Mouse (Mus musculus): ENCODE measurements around the gene Gm17581.
"Not testable (repeated sequence)": the region's sequence is repeated elsewhere in the genome, so short reads cannot be mapped to it uniquely, and the experiment has no call there.

Gm17581 gene

GRCm38 (mm10) chr2:155737803-155738202, 2.1 kb upstream of the Gm17581 start:
- DNase-seq (ENCODE audit: low spot score), result no peak

GRCm38 (mm10) chr2:155736936-155737335, 1.3 kb upstream of the Gm17581 start:
- DNase-seq (ENCODE audit: low spot score), result no peak

DNA sequence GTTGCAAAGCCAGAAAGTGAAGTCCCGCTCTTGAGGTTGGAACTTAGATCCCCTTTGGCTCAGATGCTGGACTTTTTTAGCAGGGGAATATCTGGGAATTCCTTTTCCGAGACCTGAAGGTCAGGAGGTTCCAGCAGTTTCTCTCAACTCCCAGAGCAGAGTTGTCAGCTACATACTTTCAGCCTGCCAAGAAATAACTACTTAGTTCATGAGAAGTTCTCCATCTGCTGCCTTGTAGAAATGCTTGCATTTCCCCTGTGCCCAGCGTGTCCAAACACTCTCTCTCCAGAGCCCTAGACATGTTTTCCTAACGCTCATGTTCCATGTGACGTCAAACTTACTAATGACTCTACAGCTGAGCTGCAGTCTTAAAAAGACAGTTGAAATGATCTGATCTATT, 586 bp downstream of the Gm17581 start:
- no peak for DNase-seq (ENCODE audit: low spot score)

GRCm38 (mm10) chr2:155729158-155729645, 6.5 kb downstream of the Gm17581 start, which contains the start of gene Edem2:
Gene Edem2, minus strand, starts transcription at chr2:155729475.
- DNase-seq (ENCODE audit: low spot score), result peak; percentile 91

GRCm38 (mm10) chr2:155728742-155729141, 6.9 kb downstream of the Gm17581 start:
- DNase-seq (ENCODE audit: low spot score), result no peak

DNA sequence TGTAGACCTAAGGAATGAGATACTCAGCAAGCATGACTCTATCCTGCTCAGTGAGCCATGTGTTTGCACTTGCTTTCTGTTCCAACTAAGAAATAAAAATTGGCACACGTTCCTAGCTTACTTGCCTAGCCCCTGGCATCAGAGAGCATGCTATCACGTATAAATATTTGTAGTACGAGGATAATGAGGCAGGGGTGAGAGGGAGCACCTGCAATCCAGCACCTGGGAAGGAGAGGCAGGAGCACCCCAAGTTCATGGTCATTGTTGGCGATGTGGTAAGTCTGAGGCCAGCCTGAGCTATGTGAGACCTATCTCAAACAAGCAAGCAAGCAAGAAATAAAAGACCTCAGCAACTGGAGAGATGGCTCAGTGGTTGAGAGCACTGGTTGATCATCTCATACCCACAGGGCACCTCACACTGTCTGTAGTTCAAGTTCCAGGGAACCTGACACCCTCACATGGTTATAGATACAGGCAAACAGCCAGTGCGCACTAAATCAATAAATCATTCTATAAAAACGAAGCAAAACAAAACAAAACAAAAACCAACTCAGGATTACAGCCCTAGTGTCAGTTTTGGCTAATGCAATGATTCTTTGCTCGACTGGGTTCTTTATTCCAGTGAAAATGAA, 7.8 kb downstream of the Gm17581 start:
- DNase-seq (ENCODE audit: low spot score), result no peak

DNA sequence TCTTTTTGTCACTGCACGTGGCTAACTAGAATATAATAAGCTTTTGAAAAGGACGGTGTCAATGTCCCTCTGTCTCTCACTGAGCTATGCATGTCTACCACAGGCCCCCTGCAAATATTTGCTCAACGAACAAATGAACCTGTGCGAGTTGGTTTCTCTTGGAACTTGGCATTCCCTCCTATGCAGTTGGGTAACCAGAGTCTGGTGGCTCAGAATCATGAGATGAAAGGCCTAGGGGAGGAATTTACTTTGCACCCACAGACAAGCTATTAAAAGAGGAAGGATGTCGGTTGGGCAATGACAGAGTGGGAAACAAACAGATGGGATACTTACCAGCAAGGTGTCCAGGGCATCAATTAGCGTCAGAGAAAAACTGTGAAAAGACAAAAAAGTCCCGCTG, 9.4 kb downstream of the Gm17581 start:
- no peak for DNase-seq (ENCODE audit: low spot score)

DNA sequence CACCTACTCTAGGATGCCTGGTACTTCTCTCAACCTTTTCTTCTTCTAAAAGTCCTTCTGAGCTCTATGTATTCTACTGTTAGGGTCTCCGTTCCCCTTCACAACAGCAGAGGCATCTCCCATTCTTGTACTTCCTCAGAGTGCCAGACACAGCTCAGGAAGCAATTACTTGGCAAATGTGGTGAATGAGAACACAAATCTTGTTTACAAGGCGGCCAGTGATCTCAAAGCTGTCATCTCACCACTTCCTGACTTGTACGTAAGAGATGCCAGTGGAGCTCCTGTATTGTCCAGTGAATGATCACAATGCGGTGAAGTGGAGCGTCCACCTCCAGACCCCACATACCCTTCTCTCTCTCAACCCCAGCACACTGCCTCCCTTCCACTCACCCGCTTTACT, 11.1 kb downstream of the Gm17581 start:
- DNase-seq (ENCODE audit: low spot score), result no peak

GRCm38 (mm10) chr2:155724036-155724435, 11.6 kb downstream of the Gm17581 start:
- no peak for DNase-seq (ENCODE audit: low spot score)

GRCm38 (mm10) chr2:155720585-155720984, 15.1 kb downstream of the Gm17581 start:
- no peak for DNase-seq (ENCODE audit: low spot score)

DNA sequence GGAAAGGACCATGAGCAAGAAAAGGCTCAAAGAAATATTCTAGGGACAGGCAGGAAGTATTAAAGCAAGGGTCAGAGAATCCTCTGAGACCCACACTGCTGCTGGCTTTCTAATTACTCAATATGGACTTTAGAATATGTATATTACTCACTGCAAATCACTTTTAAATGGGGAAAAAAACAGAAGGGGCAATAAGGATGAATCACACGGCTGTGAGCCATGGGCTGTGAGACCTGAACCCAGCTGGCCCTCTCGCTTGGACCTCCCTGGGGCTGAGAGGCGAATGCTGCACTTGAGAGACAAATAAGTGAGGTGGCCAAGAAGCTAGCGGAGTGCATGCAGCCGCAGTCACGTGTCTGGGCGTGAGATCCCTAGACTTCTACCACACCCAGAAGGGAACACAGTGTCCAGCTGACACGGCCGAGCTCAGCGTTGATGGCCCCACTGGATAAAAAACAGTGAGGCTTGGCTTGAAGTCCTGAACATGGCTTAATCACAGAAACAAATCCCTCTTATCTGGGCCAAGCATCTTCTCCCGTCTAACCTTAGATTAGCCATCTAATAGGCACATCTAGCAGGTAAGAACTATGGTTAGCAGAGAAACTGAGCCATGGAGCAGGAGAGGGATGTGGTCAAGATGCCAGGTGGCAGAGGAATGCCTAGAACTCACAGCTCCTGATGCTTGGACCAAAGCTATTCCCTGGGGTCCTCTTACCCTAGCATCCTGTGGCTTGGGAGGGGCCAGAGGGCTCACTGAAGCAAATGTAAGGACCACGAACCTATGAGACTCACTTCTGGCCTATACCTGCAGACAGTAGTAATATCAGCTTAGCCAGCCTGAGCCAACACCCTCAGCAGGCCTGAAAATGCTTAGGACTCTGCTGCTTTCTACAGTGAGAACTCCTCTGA, 18.3 kb downstream of the Gm17581 start:
- peak; percentile 44 for DNase-seq (ENCODE audit: low spot score)

DNA sequence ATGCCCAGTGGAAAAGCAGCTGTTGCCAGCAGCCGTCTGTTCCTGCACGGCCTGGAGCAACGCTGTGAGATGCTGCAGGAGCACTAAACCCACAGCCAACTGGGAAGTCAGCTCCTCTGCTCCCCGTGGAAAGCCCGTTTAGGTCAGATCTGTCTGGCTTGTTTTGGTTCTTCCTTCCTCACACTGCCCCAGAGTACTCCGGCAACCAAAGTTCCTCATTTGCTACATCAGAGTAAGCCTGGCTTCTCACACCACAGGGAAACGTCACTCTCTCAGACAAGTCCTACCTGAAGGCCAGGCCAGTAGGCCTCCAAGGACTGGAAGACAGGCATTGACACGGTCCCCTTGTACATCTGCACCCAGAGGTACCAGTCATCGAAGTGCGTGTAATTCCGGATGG, 25.1 kb downstream of the Gm17581 start:
- no peak for DNase-seq (ENCODE audit: low spot score)

DNA sequence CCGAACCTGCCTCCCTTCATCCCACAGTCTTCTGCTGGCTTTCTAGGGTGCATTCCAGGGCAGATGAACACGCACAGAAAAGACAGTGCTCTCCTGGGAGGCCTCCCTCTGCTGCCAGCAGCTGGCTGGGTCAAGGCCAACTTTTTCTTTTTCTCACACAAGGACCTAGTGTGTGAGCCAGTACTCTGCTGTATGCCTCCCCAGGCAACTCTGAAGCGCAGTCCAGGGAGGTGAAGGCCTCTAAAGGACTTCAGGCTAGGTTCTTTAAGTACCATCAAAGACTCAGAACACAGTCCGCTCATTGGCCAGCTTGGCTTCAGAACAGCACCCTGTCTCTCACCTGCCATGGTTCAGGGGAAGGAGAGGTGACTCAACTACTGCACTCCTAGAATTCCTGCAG, 28.4 kb downstream of the Gm17581 start:
- peak; percentile 26 for DNase-seq (ENCODE audit: low spot score)

GRCm38 (mm10) chr2:155703630-155704029, 32.0 kb downstream of the Gm17581 start:
- no peak for DNase-seq (ENCODE audit: low spot score)

GRCm38 (mm10) chr2:155701399-155701919, 34.2 kb downstream of the Gm17581 start:
- no peak for DNase-seq (ENCODE audit: low spot score)

DNA sequence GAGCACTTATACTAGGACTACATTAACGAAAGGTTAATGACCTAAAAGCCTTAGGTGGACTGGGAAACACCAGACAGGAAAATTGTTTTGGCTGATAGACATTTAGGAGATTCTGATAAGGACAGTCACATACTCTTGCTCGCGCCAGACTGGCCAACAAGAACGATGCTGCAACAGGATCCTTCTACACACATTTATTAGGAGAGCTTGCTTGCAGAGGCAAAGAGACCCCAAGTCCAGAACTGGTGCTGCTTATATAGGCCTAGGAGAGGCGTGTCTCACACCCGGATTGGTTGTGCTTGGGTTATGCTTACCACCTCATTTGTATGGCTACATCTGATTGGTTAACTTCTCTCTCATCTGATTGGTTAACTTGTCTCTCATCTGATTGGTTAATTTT, 37.2 kb downstream of the Gm17581 start:
- DNase-seq (ENCODE audit: low spot score), result not testable (repeated sequence)

GRCm38 (mm10) chr2:155696851-155697250, 38.8 kb downstream of the Gm17581 start:
- no peak for DNase-seq (ENCODE audit: low spot score)

DNA sequence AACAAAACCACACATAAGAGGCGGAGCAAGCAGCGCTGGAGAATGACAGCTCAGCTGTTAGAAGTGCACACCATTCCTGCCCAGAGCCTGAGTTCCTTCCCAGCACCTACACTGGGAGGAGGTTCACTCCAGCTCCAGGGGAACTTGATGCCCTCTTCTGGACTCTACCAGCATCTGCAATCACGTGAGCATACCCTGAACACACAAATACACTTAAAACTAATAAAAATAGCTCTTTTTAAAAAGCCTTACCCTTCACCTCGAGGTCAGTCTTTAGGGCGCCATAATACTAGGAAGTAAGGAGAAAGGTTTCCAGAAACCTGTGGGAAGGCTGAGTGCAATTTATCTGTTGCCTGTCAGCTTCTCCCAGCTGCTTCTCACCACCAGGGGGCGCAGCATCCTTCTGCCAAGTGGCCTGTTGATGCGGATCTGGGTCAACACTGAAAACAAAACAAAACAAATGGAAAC, 39.5 kb downstream of the Gm17581 start:
- peak; percentile 89 for DNase-seq (ENCODE audit: low spot score)

- no peak for DNase-seq (ENCODE audit: low spot score)
Measured at GRCm38 (mm10) chr2:155695316-155695715, 40.4 kb downstream of the Gm17581 start.

- DNase-seq (ENCODE audit: low spot score), result no peak
Measured at GRCm38 (mm10) chr2:155694564-155694963, 41.1 kb downstream of the Gm17581 start.

DNA sequence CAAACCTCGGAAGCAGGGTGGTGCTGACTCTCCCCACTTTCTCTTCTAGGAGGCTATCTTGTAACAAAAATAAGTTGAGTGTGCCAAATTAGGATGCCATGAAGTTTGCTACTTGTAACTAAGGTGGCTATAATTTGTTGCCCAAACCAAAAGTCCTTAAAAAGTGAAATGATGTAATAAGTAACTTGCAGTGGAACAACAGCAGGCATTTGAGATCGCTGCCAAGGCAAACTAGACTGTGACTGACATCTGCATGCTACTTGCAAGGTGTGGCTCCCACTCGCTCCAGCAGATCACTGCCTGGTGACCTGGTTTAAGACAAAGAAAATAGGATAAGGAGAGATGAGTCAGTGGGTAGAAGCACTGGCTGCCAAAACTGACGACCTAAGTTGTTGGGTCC, 42.5 kb downstream of the Gm17581 start:
- DNase-seq (ENCODE audit: low spot score), result no peak

DNA sequence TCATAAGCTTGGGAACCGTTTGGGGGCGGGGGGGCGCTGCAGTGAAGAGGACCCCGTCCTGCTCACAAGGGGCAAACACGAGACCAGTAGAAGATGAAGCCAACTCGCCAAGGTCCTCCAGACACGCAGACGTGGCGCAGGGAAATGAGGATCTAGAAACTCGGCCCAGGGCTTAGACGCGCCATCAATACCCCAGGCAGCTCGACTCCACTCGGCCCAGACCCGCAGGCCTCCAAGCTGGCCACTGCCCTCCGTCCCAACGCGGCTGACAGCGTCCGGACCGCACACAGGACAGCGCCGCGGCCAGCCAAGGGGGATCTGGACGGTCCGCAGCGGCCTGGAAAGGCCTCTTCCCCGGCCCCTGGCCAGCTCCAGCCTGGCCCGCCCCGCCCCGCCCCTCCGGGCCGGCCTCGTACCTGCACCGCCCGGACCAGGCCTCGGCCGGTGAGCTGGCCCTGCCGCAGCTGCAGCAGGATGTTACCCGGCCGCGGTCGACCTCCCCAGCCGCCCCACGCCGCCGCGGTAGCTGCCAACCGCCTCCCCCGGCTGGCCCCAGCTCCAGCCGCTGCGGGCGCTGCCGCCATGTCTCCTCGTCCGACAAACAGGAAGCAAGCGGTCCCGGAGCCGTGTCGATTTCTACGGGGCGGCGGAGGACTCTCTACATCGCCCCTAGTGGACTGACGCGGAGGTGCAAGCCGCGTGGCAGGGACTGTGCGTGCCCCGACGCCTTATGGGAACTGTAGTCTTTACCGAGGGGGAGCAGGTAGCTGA, 43.8 kb downstream of the Gm17581 start, which contains the start of gene Trpc4ap:
Gene Trpc4ap (minus strand): TSS at position 662 of the 771 bp plus-strand sequence.
- DNase-seq (ENCODE audit: low spot score), result peak; percentile 97
